ENCODE assay signal across 30 mouse cellular contexts in the genomic region with DNA sequence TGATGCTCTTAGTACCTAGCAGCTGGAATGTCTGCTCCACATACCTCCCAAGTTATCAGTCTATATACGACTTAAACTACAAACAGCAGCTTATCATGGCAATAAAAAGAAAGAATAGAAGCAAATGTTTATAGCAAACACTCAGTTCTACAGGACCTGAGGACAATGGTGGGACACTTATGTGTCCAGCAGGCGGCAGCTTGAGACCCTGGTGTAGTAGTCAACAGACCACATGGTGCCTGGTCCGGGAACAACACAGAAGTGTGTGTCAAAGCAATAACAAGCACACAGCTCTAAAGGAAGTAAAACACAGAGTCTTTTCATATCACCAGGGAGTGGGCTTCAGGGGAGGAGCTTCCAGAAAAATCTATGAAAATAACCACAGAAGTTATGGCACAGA.
DNase-seq lines count a peak whose midpoint lies in the region; ATAC-seq and TF ChIP-seq lines count a peak whose summit lies in the region.
"Had no signal": no experiment of that assay in that cellular context is flagged by ENCODE, and none has a peak within 500 bp of the region (broad histone marks: within the 10 kb centered on the region; RNA-seq: fewer than 3 reads in every experiment).

No protein-coding gene starts in this region.

- ATAC-seq in intestine, postnatal 0 days: no peak
- ATAC-seq in intestine, embryonic 15.5 days: no peak
- no peak for ATAC-seq in neural tube, embryonic 15.5 days (ENCODE audit: low FRiP score)
- ATAC-seq: activated CD4-positive, CD25-positive, alpha-beta regulatory T cell, adult 4 months; hindbrain, embryonic 16.5 days; intestine, embryonic 16.5 days; midbrain, embryonic 13.5 days had no signal

- DNase-seq in lung, adult 2 months: no peak
- DNase-seq in lung, adult 18-20 months: no peak
- DNase-seq in neural tube, embryonic 10.5 days (ENCODE audit: extremely low spot score, low spot score): no peak
- DNase-seq in c-Kit-positive CD71-positive TER-119-positive erythroid progenitor cells, embryonic 14.5 days (ENCODE audit: low spot score): no peak
- DNase-seq: adrenal gland, adult 2 months; adrenal gland, postnatal 36 days; B cell, adult 2 months; cerebellum, adult 8-10 months; cerebellum, postnatal 25 days; gastrocnemius, postnatal 25 days; heart, adult 18-20 months; kidney, adult 9 months; kidney, postnatal 14 days; right cerebral cortex, postnatal 4 days; thymus, adult 2 months; thymus, postnatal 36 days had no signal

- H3K9me3 ChIP-seq in intestine, postnatal 0 days (ENCODE audit: control insufficient read depth): no peaks in the 10 kb centered on the region
- no peaks in the 10 kb centered on the region for H3K9me3 ChIP-seq in intestine, embryonic 15.5 days
- H3K9me3 ChIP-seq in neural tube, embryonic 15.5 days (replicated peaks): no peaks in the 10 kb centered on the region
- H3K9me3 ChIP-seq: embryonic facial prominence, embryonic 10.5 days; embryonic facial prominence, embryonic 15.5 days; forebrain, embryonic 12.5 days; hindbrain, embryonic 10.5 days; liver, embryonic 15.5 days; midbrain, embryonic 13.5 days had no signal

- H3K9ac ChIP-seq in intestine, postnatal 0 days (ENCODE audit: low read depth, low read length): no peak overlapping the region
- no peak overlapping the region for H3K9ac ChIP-seq in intestine, embryonic 15.5 days
- no peak overlapping the region for H3K9ac ChIP-seq in neural tube, embryonic 15.5 days (replicated peaks)
- H3K9ac ChIP-seq: embryonic facial prominence, embryonic 15.5 days; forebrain, embryonic 12.5 days; liver, embryonic 15.5 days; midbrain, embryonic 13.5 days had no signal

- no peaks in the 10 kb centered on the region for H3K27me3 ChIP-seq in intestine, postnatal 0 days (replicated peaks; ENCODE audit: control insufficient read depth, insufficient read depth, low read length)
- no peaks in the 10 kb centered on the region for H3K27me3 ChIP-seq in intestine, embryonic 15.5 days (replicated peaks)
- H3K27me3 ChIP-seq in neural tube, embryonic 15.5 days (replicated peaks): no peaks in the 10 kb centered on the region
- H3K27me3 ChIP-seq: embryonic facial prominence, embryonic 15.5 days; forebrain, embryonic 12.5 days; liver, embryonic 15.5 days; midbrain, embryonic 13.5 days had no signal

- no peaks in the 10 kb centered on the region for H3K36me3 ChIP-seq in intestine, postnatal 0 days (ENCODE audit: control insufficient read depth, insufficient read depth)
- H3K36me3 ChIP-seq in intestine, embryonic 15.5 days: no peaks in the 10 kb centered on the region
- H3K36me3 ChIP-seq in neural tube, embryonic 15.5 days: no peaks in the 10 kb centered on the region
- H3K36me3 ChIP-seq: embryonic facial prominence, embryonic 10.5 days; embryonic facial prominence, embryonic 15.5 days; forebrain, embryonic 12.5 days; hindbrain, embryonic 10.5 days; liver, embryonic 15.5 days; midbrain, embryonic 13.5 days had no signal

- WGBS in intestine, postnatal 0 days: 43% methylated on average over 3 of the region's 3 CpGs
- WGBS in intestine, embryonic 15.5 days: 56% methylated on average over 3 of the region's 3 CpGs
- 47% methylated on average over 3 of the region's 3 CpGs for WGBS in lung, adult 2 months
- 65% methylated on average over 3 of the region's 3 CpGs for WGBS in neural tube, embryonic 15.5 days

- no peaks in the 10 kb centered on the region for H3K4me1 ChIP-seq in intestine, postnatal 0 days (replicated peaks; ENCODE audit: control insufficient read depth, insufficient read depth, low read length)
- no peaks in the 10 kb centered on the region for H3K4me1 ChIP-seq in intestine, embryonic 15.5 days (replicated peaks)
- H3K4me1 ChIP-seq in lung, adult 2 months (ENCODE audit: control insufficient read depth, insufficient read depth, low read length): 0 out of 2 replicates have a peak, but pooled peaks cover 2% of the 10 kb centered on the region
- peaks cover 17% of the 10 kb centered on the region for H3K4me1 ChIP-seq in neural tube, embryonic 15.5 days
- H3K4me1 ChIP-seq: liver, embryonic 15.5 days had no signal

- H3K4me2 ChIP-seq in intestine, postnatal 0 days (replicated peaks; ENCODE audit: low read depth): no peak overlapping the region
- H3K4me2 ChIP-seq in intestine, embryonic 15.5 days (replicated peaks): no peak overlapping the region
- no peak overlapping the region for H3K4me2 ChIP-seq in neural tube, embryonic 15.5 days
- H3K4me2 ChIP-seq: embryonic facial prominence, embryonic 15.5 days; forebrain, embryonic 12.5 days; heart, embryonic 11.5 days; liver, embryonic 15.5 days; midbrain, embryonic 13.5 days had no signal

- peak; percentile 52 for TF ChIP-seq CTCF in intestine, postnatal 0 days (IDR thresholded peaks at IDR 0.05; ENCODE audit: low read depth)
- TF ChIP-seq CTCF in lung, adult 2 months (IDR thresholded peaks at IDR 0.05; ENCODE audit: insufficient read depth, low read length): peak; percentile 68

- no peak for TF ChIP-seq POLR2A in lung, adult 2 months (IDR thresholded peaks at IDR 0.05; ENCODE audit: borderline replicate concordance, extremely low read depth, low read depth, low read length)

- H3K27ac ChIP-seq in intestine, postnatal 0 days (ENCODE audit: low read depth, low read length): no peak overlapping the region
- H3K27ac ChIP-seq in intestine, embryonic 15.5 days: no peak overlapping the region
- H3K27ac ChIP-seq in neural tube, embryonic 15.5 days (replicated peaks): 0 out of 2 replicates have a peak overlapping the region, but pooled peaks have one; percentile 15
- H3K27ac ChIP-seq: embryonic facial prominence, embryonic 10.5 days; embryonic facial prominence, embryonic 15.5 days; forebrain, embryonic 12.5 days; hindbrain, embryonic 10.5 days; liver, embryonic 15.5 days; macrophage; midbrain, embryonic 13.5 days had no signal

- no peak overlapping the region for H3K4me3 ChIP-seq in intestine, postnatal 0 days (ENCODE audit: low read depth, low read length)
- H3K4me3 ChIP-seq in intestine, embryonic 15.5 days (replicated peaks): no peak overlapping the region
- H3K4me3 ChIP-seq in lung, adult 2 months (replicated peaks; ENCODE audit: extremely low read depth, low read depth, low read length): no peak overlapping the region
- H3K4me3 ChIP-seq in neural tube, embryonic 15.5 days (replicated peaks): no peak overlapping the region
- H3K4me3 ChIP-seq: embryonic facial prominence, embryonic 10.5 days; embryonic facial prominence, embryonic 15.5 days; forebrain, embryonic 12.5 days; hindbrain, embryonic 10.5 days; liver, embryonic 15.5 days; midbrain, embryonic 13.5 days had no signal
